Mouse (Mus musculus) frontal cortex, postnatal 36 days (tissue): ENCODE measurements around the gene Rpl7l1.
A peak's percentile ranks its signal among the peaks of the same experiment; 100 is the strongest.
"Not testable (repeated sequence)": the region's sequence is repeated elsewhere in the genome, so short reads cannot be mapped to it uniquely, and the experiment has no call there.

ENCODE experiments used
- DNase-seq, 2 experiments: peaks; one replicate each; pipeline ENCODE4 v3.0.0; 2022; ENCODE audit warnings: low spot score in 2 of 2

The Rpl7l1 gene

DNA sequence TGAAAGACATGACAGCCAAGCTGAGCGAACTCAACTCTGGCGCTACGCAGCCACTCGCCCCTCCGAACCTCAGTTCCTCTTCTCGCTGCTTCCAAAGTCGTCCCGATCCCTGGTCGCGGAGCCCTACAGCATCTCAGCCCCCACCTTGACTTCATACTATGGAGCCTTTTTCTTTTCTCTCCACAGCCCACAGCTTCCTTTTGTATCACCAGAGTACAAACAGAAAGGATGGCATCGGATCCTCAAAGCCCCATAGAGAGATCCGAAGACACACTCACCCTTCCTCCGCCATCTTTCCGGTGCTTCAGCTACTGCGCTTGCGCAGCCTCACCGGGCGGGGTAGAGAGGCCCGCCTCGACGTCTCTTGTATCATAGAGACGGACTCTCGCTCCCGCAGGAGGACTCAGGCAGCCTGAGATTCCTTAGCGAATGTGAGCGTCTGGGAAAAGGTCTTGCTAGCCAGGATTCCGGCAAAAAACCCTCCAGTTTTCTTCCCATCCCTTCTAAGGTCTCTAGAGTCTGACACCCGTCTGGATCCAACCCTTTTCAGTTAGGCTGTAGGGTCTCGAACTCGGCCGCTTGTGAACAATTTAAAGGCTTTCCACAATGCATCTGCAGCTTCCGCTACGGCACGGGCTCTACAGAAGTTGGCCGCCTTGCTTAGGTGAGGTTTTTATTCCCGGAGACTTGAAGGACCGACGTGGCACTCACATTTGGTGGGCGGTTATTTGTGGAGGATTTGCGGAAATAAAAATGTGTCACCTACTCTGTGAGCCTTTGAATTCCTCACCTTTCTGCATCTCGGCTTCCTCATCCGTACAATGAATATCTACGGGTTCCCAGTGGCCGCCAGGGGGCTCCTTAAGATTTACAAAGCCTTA is at the start of gene Rpl7l1:
Rpl7l1 (minus strand) TSS at position 332 of the 881 bp plus-strand sequence.
- DNase-seq = peak; percentile 89 to 92

DNA sequence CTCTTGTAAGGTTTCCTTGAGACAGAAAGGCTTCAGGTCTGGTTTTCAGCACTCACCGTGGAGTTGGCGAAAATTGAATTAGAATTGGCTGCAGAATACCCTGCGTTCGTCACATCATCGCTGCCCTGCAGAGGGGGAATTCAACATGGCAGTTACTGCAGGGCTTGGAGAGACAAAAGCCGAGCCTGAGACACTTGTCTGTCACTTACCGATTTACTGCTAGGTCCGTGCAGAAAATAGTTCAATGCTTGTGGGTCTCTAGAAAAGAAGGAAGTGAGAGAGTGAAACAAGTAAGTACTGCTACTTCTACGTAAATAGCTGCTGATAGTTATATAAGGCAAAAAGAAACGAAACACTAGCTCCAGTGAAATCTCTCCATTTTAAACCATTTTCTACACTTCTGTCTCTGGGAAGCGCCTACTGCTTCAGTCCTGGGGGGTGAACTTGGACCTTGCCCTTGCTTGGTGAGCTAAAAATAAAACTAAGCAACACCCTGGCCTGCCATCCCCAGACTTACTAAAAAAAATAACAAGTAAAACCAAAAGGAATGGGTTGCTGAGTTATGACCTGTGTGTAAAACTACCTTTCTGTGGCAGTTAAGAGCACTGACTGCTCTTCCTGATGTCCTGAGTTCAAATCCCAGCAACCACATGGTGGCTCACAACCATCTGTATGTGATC is 47.5 kb upstream of the Rpl7l1 start:
- no peak for DNase-seq

DNA sequence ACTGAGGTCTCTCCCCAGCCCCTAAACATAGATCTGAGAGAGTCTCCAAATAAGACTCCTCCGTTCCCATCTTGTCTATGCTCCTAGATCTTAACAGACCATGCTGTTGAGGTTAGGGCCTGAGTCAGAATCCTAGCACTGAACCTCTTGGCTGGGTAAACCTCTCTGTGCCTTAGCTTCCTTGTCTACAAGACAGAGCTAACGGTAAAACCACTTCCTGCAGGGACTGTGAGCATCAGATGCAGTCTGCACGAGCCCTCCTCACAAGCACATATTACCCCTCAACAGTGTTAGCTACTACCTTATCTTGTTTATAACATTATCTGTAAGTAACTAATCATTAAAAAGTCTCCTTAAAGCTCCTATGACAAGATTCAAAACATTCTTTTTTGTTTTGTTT is 46.5 kb upstream of the Rpl7l1 start:
- DNase-seq = no peak

DNA sequence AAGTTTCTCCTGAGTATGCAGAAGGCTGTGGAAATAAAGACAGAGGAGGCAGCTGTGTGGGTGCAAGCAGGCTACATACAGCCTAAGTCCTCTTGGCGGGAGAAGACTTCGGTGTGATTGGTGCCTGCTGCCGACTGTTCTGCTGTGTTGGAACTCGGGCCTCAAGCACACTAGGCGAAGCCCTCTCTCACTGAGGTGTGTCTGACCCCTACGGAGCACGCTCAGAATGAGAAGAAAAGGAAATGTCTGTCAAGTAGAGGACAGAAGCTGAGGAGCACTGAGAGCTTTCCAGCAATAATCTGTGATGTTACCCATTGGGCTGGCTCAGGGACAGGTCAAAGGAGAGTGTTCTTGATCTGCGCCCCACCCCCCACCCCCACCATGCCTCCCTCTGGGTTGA is 40.6 kb upstream of the Rpl7l1 start:
- DNase-seq = no peak

DNA sequence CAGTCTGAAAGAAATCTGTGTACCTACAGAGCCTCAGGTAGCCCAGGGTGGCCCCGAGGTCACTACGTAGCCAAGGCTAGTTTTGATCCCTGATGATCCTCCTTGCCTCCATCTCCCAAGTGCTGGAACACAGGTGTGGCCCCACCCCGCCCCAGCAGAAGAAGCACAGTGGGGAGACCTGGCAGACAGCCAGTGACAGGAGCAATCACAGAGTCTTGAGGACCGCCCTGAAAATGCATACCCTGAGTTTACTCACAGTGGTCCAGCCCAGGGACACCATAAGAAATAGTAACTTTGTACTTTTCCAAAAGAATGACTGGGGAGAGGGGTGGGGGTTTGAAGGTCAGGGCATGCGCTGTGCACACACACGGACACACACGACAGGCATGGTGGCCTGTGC is 38.2 kb upstream of the Rpl7l1 start:
- DNase-seq = no peak

DNA sequence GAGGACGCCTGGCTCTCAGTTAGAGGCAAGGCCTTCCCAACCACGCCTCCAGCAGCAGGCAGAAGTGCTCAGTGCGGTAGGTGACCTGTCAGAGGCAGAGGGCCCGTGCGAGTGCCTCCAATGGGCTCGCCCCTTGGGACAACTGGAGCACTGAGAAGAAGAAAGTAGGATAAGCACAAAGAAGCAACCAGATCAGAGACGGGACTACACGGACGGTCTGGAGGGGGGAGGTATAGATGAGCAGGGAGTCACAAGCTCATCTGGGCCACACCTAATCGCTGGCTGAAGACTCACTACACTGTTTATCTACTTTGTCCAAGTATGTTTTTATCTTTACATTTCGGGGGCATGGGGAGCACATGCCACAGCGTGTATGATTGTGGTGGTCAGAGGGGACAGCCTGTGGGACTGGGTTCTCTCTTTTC is 35.3 kb upstream of the Rpl7l1 start:
- no peak for DNase-seq

DNA sequence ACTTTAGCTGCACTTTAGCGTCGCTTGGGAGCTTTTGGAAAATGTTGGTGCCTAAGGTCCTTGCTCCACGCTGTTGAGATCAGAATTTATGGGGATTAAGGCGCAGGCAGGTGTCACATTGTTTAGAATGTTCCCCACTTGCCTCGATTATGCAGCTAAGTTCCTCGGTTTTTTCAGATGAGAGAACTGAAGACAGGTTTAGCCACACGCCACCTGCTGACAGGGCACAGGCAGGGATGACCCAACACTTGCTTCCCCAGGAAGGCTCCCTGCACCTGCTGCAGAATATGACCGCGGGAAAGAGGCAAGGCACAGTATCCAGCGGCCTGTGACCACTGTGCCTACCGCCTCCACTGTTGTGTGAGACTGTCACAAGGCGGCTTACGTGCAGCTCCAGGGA is 33.8 kb upstream of the Rpl7l1 start:
- DNase-seq = no peak

DNA sequence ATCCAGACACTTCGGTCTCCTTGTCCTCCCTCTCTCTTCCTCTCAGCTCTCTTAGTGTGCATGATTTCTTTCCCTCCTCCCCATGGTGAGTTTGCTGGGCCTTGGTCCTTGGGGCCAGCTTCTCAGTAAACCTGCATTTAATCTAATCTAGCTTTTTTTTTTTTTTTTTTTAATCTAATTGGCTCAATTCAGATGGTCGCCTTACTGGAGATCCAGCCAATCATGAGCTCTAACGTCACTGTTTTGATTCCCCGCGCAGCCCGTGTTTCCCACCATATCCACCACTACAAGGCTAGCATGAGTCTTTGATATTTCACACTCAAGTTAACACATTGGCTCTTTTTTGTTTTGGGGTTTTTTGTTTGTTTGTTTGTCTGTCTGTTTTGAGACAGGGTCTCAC is 32.0 kb upstream of the Rpl7l1 start:
- DNase-seq = no peak

DNA sequence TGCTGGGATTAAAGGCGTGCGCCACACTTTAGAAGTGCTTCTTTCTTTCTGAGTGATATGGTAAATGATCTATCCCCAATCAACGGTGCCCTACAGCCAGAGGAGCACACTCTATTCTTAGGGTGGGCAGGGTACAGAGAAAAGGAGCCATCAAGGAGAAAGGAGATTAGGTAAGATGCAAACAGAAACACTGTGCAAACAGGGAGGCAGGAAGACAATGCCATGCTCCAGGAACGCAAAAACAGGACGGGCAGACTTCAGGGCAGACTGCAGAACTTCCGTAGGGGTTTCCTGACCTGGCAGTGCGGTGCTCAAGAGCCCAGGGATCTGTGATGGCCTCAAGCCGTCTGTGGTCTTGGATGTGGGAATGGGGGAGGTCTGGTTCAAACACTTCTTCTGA is 31.2 kb upstream of the Rpl7l1 start:
- no peak for DNase-seq

DNA sequence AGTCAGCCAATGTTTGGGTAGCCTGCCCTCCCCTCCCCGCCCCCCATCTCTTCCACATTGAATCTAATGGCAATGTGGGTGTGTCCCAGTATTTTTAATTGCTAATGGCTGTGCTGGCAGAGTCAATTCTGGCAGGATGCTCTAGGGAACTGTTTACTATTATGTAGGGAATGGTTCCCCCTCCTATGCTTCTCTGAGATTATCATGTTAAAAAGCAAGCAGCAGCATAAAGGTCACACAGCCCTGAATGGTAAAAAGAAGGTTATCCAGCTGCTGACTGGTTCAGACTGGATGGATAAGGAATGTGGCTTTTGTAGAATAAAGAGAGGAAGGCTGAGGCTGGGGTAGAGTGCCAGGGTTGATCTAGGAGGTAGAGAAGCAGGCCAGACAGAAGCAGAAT is 30.0 kb upstream of the Rpl7l1 start:
- no peak for DNase-seq

DNA sequence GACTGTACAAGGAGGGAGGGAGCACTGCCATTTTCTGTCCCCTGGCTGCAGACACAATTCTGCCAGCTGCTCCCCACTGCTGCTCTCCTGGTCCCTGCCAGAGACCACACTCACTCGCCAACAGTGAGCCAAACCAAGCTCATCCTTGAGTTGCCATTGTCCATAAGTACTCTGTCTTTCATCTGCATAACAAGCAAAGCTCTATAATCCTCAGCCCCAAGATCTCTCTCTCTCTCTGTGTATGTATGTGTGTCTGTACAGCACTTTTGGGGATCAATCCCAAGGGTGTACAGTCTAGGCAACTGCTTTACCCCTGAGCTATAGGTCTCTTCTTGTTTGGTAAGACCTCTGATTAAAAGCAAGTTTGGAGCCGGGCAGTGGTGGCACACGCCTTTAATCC is 28.2 kb upstream of the Rpl7l1 start:
- no peak for DNase-seq

DNA sequence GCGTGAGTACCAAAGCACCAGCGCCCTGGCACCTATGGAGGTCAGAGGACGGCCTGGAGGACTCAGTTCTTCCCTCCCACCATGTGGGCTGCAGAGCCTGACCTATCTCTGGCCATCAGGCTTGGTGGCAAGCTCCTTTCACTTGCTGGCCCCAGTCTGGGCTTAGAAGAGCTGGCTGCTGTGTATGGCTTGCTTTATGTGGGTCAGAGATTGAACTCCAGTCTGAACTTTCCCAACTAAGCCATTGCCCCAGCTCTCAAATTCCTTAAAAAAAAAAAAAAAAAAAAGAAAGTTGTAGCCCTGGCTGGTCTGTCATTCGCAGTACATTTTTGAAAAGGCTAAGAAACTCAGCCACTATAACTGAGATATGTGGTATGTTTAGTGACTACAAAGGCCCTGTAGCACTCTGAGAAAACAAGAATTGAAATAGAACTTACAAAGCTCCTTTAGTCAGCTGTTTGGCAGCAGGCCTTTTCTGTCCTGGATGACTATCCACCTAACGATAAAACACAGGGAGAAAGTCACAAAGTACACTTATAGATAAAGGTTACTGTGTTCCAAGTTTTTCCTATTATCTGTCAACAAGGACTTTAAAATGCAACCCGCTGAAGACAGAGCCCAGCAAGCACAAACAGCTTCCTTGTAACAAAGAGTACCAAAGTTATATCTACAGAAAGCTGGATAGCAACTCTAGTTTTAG is 26.8 kb upstream of the Rpl7l1 start:
- DNase-seq = no peak

DNA sequence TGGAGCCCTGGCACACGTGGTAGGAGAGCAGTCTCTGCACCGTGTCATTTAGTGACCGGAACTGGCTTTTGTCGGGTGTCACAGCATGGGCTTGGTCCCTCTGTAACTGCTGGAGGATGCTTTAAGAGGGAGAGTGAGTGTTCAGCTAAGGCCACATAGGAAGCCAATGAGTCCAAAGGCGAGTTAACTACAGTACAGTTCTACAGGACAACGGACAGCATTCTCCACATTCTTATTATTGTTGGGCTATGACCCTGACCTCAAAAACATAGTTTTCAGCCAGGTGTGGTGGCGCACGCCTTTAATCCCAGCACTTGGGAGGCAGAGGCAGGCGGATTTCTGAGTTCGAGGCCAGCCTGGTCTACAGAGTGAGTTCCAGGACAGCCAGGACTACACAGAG is 25.9 kb upstream of the Rpl7l1 start:
- DNase-seq = no peak

DNA sequence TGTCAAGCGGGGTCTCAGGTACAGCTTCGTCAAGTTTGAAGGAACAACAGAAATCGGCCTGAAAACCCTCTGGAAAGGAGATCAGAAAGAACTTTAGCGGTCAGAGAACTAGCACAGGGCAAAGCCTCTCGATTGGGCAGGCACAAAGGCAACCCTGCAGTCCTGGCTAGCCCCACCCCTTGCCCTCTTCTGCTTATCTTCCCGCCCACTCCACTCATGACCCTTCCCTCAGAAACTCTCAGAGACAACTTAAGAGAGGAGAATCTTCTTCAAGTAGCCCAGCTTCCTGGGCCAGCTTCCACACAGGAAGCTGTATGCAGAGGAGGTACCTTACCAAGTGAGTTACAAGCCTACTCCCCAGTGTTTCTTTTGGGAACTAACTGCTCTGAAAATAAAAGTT is 19.3 kb upstream of the Rpl7l1 start:
- DNase-seq = no peak

DNA sequence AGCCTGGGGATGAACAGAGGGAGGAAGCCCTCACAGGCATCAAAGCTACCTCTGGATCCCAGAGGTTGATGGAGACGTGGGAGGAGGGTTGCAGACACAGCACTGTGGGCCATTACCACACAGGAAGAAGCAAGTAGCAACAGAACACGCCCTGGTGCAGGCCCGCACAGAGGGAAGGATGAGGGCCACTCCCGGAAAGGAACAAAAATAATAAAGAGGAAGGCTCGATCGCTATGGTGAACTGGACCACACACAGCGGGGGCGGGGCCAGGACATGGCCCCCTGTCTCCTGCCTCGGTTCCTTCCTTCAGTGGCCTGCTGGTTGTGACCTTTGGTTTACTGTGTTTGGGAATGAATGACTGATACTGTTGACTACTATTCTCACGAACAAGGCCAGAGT is 17.2 kb upstream of the Rpl7l1 start:
- no peak for DNase-seq

DNA sequence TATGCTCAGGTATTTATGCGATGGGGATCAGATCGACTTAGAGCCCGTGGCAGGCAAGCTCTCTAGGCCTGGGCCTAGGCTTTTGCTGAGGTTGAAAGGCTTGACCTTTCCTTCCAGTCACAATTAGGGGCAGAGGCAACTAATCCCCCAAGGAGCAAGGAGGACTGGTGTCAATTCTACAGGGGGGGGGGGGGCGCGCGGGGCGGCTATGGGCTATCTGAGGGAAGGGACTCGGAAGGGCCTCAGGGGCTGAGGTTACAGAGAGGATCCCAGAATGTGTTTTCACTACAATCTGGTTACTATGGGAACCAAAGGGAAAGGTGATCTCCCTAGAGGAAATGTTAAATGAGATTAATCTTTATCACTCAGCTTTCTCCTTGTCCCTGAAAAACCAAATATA is 14.9 kb upstream of the Rpl7l1 start:
- no peak for DNase-seq

DNA sequence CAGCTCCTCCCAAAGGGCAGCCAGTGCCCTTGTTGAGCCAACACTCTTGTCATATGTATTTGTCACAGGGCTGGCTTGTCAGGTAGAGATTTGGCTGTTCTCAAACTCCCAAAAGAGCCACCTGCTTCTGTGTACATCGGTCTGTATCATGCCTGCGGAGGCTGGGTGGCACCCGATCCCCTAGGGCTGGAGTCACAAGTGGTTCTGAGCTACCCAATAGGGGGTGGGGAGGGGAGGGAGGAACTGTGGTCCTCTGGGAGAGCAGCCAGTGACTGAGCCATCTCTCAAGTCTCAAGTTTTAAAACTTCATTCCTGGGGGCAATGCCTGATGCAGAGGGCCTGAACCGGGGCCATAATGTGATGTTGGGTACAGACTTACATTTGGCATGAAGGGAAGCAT is 14.3 kb upstream of the Rpl7l1 start:
- DNase-seq = no peak

DNA sequence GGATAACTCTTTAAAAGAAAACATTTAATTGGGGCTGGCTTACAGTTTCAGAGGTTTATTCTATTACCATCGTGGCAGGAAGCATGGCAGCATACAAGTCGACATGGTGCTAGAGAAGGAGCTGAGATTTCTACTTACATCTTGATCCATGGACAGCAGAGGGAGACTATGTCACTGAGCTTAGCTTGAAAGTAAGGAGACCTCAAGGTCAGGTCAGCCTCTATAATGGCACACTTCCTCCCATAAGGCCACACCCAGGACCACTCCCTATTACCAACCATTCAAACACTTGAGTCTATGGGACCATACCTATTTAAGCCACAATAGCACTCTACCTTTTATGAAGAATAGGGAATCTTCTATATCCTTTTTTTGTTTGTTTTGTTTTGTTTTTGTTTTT is 10.5 kb upstream of the Rpl7l1 start:
- no peak for DNase-seq

DNA sequence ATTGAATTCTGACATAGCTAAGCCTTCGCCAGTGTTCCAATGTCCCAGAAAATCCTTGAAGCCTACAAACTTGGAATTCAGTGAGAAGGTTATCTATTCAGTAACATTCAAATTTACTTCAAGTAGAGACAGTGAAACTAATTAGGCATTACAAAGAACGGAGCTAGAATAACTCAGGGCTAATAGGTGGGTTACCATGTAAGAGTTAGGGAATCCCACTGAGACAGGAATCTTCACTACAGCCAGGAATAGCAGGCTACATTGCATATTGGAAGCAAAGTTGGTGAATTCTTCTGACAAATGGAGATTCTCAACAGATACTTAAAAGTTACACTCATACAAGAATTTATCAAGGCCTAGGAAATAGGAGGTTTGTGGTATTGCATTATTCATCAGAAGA is 5.5 kb upstream of the Rpl7l1 start:
- DNase-seq = not testable (repeated sequence)

DNA sequence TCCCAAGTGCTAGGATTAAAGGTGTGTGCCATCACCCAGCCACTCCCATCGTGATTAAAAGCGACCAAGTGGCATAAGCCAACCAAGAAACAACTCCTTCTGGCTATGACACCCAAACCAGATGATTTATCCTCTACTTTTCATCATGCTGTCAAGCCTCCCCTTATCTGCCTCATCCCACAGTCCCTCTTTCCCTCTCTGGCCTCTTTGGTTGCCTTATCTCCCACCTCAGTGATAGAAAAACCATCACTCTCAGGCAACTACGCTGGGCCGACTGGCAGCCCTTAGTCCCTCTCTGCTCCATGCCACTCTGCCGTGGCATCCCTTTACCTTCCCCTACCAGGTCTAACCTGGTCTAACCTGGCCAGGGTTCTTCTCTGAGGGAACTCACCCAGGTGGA is 4.5 kb upstream of the Rpl7l1 start:
- DNase-seq = no peak

DNA sequence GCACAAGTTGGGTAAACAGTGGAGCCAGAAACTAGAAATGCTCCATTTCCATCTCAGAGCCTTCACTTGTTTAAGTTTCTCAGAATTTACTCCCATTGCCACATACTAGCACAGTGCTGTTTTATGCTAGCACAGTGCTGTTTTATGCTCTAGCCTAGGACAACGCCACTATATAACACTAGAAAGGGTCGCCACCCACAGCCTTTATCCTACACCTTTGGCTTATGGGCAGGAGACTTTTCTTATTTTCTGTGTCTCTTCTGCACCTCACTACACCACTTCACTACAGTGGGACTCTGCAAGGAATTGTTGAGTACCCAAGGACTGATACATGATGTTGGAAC is 722 bp upstream of the Rpl7l1 start:
- no peak for DNase-seq

DNA sequence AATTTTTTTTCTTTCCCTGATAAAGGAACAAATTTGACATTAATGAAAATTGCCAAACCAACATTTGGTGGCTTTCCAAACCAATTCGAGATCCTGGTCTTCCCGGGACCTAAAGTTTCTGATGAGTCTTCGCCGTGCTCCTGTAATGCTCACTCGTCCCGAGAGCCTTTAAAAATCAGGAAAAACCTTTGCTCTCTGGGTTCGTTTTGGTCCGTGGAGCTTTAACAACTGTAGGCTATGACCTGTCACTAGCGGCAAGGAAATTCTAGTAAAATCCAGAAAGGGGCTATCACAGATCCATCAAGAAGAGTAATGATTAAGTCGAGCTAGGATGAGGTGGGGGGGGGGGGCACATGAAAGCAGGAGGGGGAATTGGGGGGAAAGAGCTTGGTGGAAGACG is 596 bp downstream of the Rpl7l1 start:
- no peak for DNase-seq

DNA sequence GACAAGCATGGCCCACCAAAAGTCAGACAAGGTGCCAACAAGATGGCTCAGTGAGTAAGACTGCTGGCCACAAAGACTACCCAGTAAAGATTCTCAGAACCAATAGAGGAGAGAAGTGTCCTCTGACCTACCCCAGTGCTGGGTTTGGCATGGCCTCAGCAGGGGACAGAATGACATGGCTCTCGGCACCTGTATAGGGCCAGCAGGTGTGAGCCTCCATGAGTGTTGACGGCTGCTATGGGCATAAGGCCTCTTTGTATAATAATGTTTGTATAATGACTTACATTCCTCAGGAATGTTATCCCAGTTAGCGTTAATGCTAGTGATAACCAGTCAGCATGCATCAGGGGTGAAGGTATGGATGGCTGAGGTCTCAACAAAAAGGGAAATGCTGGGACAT is 6.4 kb downstream of the Rpl7l1 start:
- no peak for DNase-seq
